Mouse (Mus musculus): ENCODE measurements around the gene Trim2. TPM values are rescaled to one million over a fixed set of nuclear protein-coding genes. Genes with fewer than 3 reads are reported as not detected.

Gene Trim2
- total RNA-seq, 2 experiments from 2014 or later, result 5.1 to 5.8 TPM

GRCm38 (mm10) chr3:84125704-84126289 is 180.9 kb downstream of the Trim2 start:
- DNase-seq, result no peak
- intact Hi-C loops (cut with DNase I), result loop anchor here (10.0 kb wide), 2 partner anchors 211 to 281 kb away; partner anchors contain the start of gene Tlr2

GRCm38 (mm10) chr3:84123461-84123860 is 183.2 kb downstream of the Trim2 start:
- peak; percentile 25 to 40 for DNase-seq
- intact Hi-C loops (cut with DNase I), result loop anchor here (1.0 to 10.0 kb wide), 4 partner anchors 83 to 279 kb away; partner anchors contain the start of genes Tlr2 and Tmem131l

- intact Hi-C loops (cut with DNase I), result no loop called here
These were observed 188.0 kb downstream of the Trim2 start for GRCm38 (mm10) chr3:84118718-84119117.

DNA sequence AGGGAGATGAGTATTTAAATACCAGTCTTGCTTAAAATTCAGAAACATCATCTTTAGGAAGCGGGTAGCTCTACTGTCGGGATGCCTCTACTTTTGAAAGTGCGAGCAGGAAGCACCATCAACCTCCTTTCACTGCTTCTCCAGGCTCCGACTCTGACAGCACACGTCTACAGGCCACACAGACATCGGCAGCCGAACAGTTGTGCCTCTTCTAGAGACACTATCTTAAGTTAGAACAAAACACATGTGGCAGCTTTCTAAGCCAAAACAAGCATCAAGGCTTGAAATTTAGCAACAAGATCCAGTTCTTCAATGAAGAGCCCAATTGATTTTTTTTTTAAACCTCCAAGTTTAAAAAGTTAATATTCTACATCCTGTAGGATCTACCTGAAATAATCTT is 188.5 kb downstream of the Trim2 start:
- DNase-seq, result no peak
- intact Hi-C loops (cut with DNase I), result no loop called here

More at GRCm38 (mm10) chr3:84118718-84119117, 188.0 kb downstream of the Trim2 start:
- no peak for DNase-seq

Other genes starting within 250 kb of the Trim2 start
- 1 to 10 TPM; 2.9 to 3.1 TPM for gene Mnd1, start 151.1 kb downstream of the Trim2 start, total RNA-seq (2021)
- not detected for gene Gm6525, start 132.8 kb downstream of the Trim2 start, total RNA-seq (2021)
- gene Fhdc1, start 173.6 kb upstream of the Trim2 start, total RNA-seq (2021), result under 1 TPM; 0.58 to 0.87 TPM

All from heart, postnatal 36 days (tissue).